Mouse (Mus musculus) gonadal fat pad, adult 2 months (tissue): Measurements from ENCODE around the gene Ppp4r3a. TPM values are rescaled to one million over a fixed set of nuclear protein-coding genes. Genes with fewer than 3 reads are reported as not detected.
"Not testable (repeated sequence)": the region's sequence is repeated elsewhere in the genome, so short reads cannot be mapped to it uniquely, and the experiment has no call there.

Experiments used
- DNase-seq: peaks from one replicate; pipeline ENCODE4 v3.0.0-alpha.2; 2012; ENCODE audit warnings: low read depth
- polyA plus RNA-seq: library from polyadenylated mRNA; depleted of rRNA; stranded (reverse); fragments of >200 nt; gene quantifications from 2 replicates; pipeline ENCODE4 v1.2.3, GENCODE M21; 2012

Ppp4r3a gene
- polyA plus RNA-seq, 1 experiment = 8.5 TPM

GRCm38 (mm10) chr12:101028954-101029731 is 54.4 kb downstream of the Ppp4r3a start, which contains the start of gene Ccdc88c:
Gene Ccdc88c, minus strand, starts transcription at chr12:101029056.
- no peak for DNase-seq

GRCm38 (mm10) chr12:101028247-101028953 is 55.1 kb downstream of the Ppp4r3a start:
- DNase-seq = no peak

- no peak for DNase-seq
Measured at GRCm38 (mm10) chr12:101027451-101028246, 55.9 kb downstream of the Ppp4r3a start.

- no peak for DNase-seq
Measured at GRCm38 (mm10) chr12:101026946-101027345, 56.6 kb downstream of the Ppp4r3a start.

GRCm38 (mm10) chr12:101026518-101026917 is 57.0 kb downstream of the Ppp4r3a start:
- no peak for DNase-seq

GRCm38 (mm10) chr12:101026025-101026424 is 57.5 kb downstream of the Ppp4r3a start:
- DNase-seq = no peak

GRCm38 (mm10) chr12:101025379-101025778 is 58.1 kb downstream of the Ppp4r3a start:
- DNase-seq = no peak

GRCm38 (mm10) chr12:101024824-101025223 is 58.7 kb downstream of the Ppp4r3a start:
- no peak for DNase-seq

GRCm38 (mm10) chr12:101023143-101023542 is 60.4 kb downstream of the Ppp4r3a start:
- DNase-seq = no peak

GRCm38 (mm10) chr12:101022353-101022752 is 61.1 kb downstream of the Ppp4r3a start:
- no peak for DNase-seq

- DNase-seq = no peak
Measured at GRCm38 (mm10) chr12:101021484-101022226, 61.8 kb downstream of the Ppp4r3a start.

GRCm38 (mm10) chr12:101020210-101021015 is 63.1 kb downstream of the Ppp4r3a start:
- no peak for DNase-seq

GRCm38 (mm10) chr12:101019443-101019842 is 64.1 kb downstream of the Ppp4r3a start:
- no peak for DNase-seq

GRCm38 (mm10) chr12:101019031-101019430 is 64.5 kb downstream of the Ppp4r3a start:
- no peak for DNase-seq

- DNase-seq = no peak
Measured at GRCm38 (mm10) chr12:101017971-101018371, 65.5 kb downstream of the Ppp4r3a start.

GRCm38 (mm10) chr12:101016412-101016928 is 67.0 kb downstream of the Ppp4r3a start:
- DNase-seq = no peak

- DNase-seq = no peak
Measured at GRCm38 (mm10) chr12:101015926-101016325, 67.6 kb downstream of the Ppp4r3a start.

- DNase-seq = no peak
Measured at GRCm38 (mm10) chr12:101015165-101015560, 68.3 kb downstream of the Ppp4r3a start.

GRCm38 (mm10) chr12:101014549-101015164 is 68.8 kb downstream of the Ppp4r3a start:
- no peak for DNase-seq

GRCm38 (mm10) chr12:101013668-101014067 is 69.8 kb downstream of the Ppp4r3a start:
- DNase-seq = not testable (repeated sequence)
